Mouse (Mus musculus) gastrocnemius, postnatal 25 days (tissue): Measurements from ENCODE around the gene Adam1b. TPM values are rescaled to one million over a fixed set of nuclear protein-coding genes. Genes with fewer than 3 reads are reported as not detected.

Experiments
- total RNA-seq, 2 experiments: library from RNA; stranded (reverse); gene quantifications; 1 replicate in 1 of 2; 2 replicates in 1 of 2; pipeline ENCODE4 v1.2.3; 2021

Adam1b gene
- total RNA-seq, 2 experiments from 2014 or later: not detected

Other genes starting within 250 kb of the Adam1b start
- 10 to 100 TPM; 29.2 to 33.2 TPM for gene Trafd1, start 117.8 kb downstream of the Adam1b start, total RNA-seq
- gene Naa25, start 105.5 kb downstream of the Adam1b start, total RNA-seq: 10 to 100 TPM; 23.2 to 23.8 TPM
- gene Tmem116, start 51.5 kb downstream of the Adam1b start, total RNA-seq: 1 to 10 TPM; 4.6 to 5.0 TPM
- 10 to 100 TPM; 37.0 to 41.9 TPM for gene Erp29, start 50.9 kb downstream of the Adam1b start, total RNA-seq
- 1 to 10 TPM; 1.9 to 2.0 TPM for gene Adam1a, start 42.0 kb upstream of the Adam1b start, total RNA-seq
- gene Gm42878, start 42.0 kb upstream of the Adam1b start, total RNA-seq: not detected
- gene Mapkapk5, start 42.5 kb upstream of the Adam1b start, total RNA-seq: 10 to 100 TPM; 76.7 to 79.9 TPM
- 100 to 1,000 TPM; 154 to 157 TPM for gene Aldh2, start 90.4 kb upstream of the Adam1b start, total RNA-seq
- 10 to 100 TPM; 22.2 to 22.3 TPM for gene Acad12, start 115.5 kb upstream of the Adam1b start, total RNA-seq
- gene Acad10, start 157.1 kb upstream of the Adam1b start, total RNA-seq: 1 to 10 TPM; 7.3 to 9.3 TPM
- 10 to 100 TPM; 27.3 to 30.2 TPM for gene Brap, start 157.1 kb upstream of the Adam1b start, total RNA-seq
- 10 to 100 TPM; 94.1 to 97.6 TPM for gene Atxn2, start 207.9 kb upstream of the Adam1b start, total RNA-seq